Mouse (Mus musculus) forebrain, embryonic 15.5 days (tissue): ENCODE data around the gene Fjx1. TPM values are rescaled to one million over a fixed set of nuclear protein-coding genes. Genes with fewer than 3 reads are reported as not detected.

Experiments
- ATAC-seq: fragments of 200-750 bp; cut with Nextera tagmentation; replicated peaks from 2 replicates; pipeline ENCODE4 v1.8.0; 2017; ENCODE audit warnings: mild to moderate bottlenecking, moderate TSS enrichment, moderate library complexity
- H3K27ac ChIP-seq: fragments of 300-500 bp; sonication (generic); replicated peaks from 2 replicates; pipeline ENCODE4 v1.5.1; 2015; ENCODE audit warnings: mild to moderate bottlenecking, inconsistent platforms
- H3K27me3 ChIP-seq: fragments of 300-500 bp; sonication (generic); 2 replicates; pipeline ENCODE4 v1.6.1; 2015; ENCODE audit warnings: inconsistent platforms
- H3K36me3 ChIP-seq: fragments of 300-500 bp; sonication (generic); 2 replicates; pipeline ENCODE4 v1.6.1; 2015; ENCODE audit warnings: mild to moderate bottlenecking, inconsistent platforms
- H3K4me1 ChIP-seq: fragments of 300-500 bp; sonication (generic); 2 replicates; pipeline ENCODE4 v1.6.1; 2015; ENCODE audit warnings: inconsistent platforms
- H3K4me2 ChIP-seq: fragments of 300-500 bp; sonication (generic); replicated peaks from 2 replicates; pipeline ENCODE4 v1.6.1; 2015; ENCODE audit warnings: mild to moderate bottlenecking, inconsistent platforms
- H3K4me3 ChIP-seq: fragments of 300-500 bp; sonication (generic); 2 replicates; pipeline ENCODE4 v1.5.1; 2015; ENCODE audit warnings: mild to moderate bottlenecking, inconsistent platforms
- H3K9ac ChIP-seq: fragments of 300-500 bp; sonication (generic); replicated peaks from 2 replicates; pipeline ENCODE4 v1.6.1; 2015; ENCODE audit warnings: mild to moderate bottlenecking, inconsistent platforms
- H3K9me3 ChIP-seq: fragments of 300-500 bp; sonication (generic); 2 replicates; pipeline ENCODE4 v1.6.1; 2016; ENCODE audit warnings: inconsistent platforms
- WGBS: fragments of 180-500 bp; shearing (Covaris S2); methylation state at CpG from one replicate; pipeline ENCODE4 v1.1.7; 2015; ENCODE audit warnings: mixed read lengths; 5-methylcytosine and 5-hydroxymethylcytosine counted together
- polyA plus RNA-seq: library from polyadenylated mRNA; unstranded; fragments of >200 nt; fragmentation: Nextera tagmentation; extraction: Ambion mirVana; gene quantifications from 2 replicates; pipeline ENCODE4 v1.2.1, GENCODE M21; 2015

Gene Fjx1
- polyA plus RNA-seq, result 36.6 and 39.8 TPM in 2 replicates

GRCm38 (mm10) chr2:102451671-102452549, at the start of gene Fjx1:
TSS of gene Fjx1 (minus strand) at chr2:102452499.
- H3K9ac ChIP-seq, result peak within 1 kb of the TSS; percentile 90
- peaks cover 4% of the 10 kb centered on the region; the same call in 1 of the 2 replicates for H3K36me3 ChIP-seq
- H3K27me3 ChIP-seq, result no peaks in the 10 kb centered on the region; the same call in 1 of the 2 replicates
- H3K4me1 ChIP-seq, result peaks cover 26% of the 10 kb centered on the region
- peak; percentile 82 for ATAC-seq
- peak within 1 kb of the TSS; percentile 95 for H3K27ac ChIP-seq
- WGBS, result 1% methylated on average over 48 of the region's 49 CpGs
- peak within 1 kb of the TSS; percentile 88 for H3K4me3 ChIP-seq
- peak within 1 kb of the TSS; percentile 62 for H3K4me2 ChIP-seq
- H3K9me3 ChIP-seq, result no peaks in the 10 kb centered on the region

DNA sequence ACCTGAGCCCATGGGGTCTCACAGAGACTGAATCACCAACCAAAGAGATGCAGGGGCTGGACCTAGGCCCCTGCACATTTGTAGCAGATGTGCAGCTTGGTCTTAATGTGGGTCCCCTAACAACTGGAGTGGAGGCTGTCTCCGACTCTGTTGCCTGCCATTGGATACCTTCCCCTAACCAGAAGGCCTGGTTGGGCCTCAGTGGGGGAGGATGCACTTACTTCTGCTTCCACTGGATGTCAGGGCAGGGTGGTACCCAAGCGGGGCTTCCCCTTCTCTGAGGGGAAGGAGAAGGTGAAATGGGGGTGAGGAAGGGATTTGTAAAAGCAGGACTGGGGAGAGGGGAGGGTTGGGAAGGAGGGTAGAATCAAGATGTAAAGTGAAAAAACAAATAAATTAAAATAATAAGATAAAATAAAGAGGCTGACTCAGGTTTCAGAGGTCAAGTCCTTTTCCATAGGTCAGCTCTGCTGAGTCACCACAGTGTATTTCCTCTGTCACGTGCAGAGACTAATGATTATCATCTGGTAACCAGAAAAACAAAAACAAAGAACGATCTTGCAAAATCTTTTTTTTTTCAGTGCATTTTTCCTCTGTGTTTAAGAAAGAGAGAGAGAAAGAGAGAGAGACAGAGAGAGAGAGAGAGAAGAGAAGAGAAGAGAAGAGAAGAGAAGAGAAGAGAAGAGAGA, 47.8 kb upstream of the Fjx1 start:
- Histone ChIP-seq H3K27ac (no peak overlapping the region), H3K36me3 (no peaks in the 10 kb centered on the region), H3K4me2 (no peak overlapping the region), H3K9me3 (no peaks in the 10 kb centered on the region), H3K9ac (no peak overlapping the region), H3K4me3 (no peak overlapping the region), H3K27me3 (no peaks in the 10 kb centered on the region), H3K4me1 (no peaks in the 10 kb centered on the region)
- WGBS, result 57% methylated on average over 4 of the region's 4 CpGs
- no peak for ATAC-seq

GRCm38 (mm10) chr2:102480738-102481137, 28.4 kb upstream of the Fjx1 start:
- WGBS, result 59% methylated on average over 3 of the region's 3 CpGs
- H3K9ac ChIP-seq, result no peak overlapping the region
- no peak for ATAC-seq
- no peak overlapping the region for H3K4me2 ChIP-seq
- no peaks in the 10 kb centered on the region for H3K4me1 ChIP-seq
- no peaks in the 10 kb centered on the region for H3K36me3 ChIP-seq
- no peak overlapping the region for H3K27ac ChIP-seq
- no peak overlapping the region for H3K4me3 ChIP-seq
- H3K9me3 ChIP-seq, result no peaks in the 10 kb centered on the region
- no peaks in the 10 kb centered on the region for H3K27me3 ChIP-seq

DNA sequence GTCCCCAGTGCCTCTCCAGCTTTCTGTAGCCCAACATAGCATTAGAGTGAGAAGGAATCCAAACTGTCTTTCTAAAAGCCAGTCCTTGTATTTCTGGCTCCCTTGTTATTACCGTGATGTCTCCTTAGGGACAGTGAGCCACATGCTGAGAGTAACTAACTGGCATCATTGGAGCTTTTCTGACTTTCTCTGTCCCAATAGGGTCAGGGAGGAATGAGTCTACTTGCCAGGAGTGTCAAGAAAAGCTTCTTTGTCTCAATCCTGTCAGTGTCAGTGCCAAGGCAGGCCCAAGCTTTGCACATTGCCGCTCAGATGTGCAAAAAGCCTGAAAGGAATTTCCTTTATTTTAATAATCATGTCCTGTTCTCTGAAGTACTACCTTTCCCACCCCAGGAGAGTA, 23.8 kb upstream of the Fjx1 start:
- Histone ChIP-seq H3K9me3 (no peaks in the 10 kb centered on the region), H3K9ac (no peak overlapping the region), H3K4me2 (no peak overlapping the region), H3K27ac (no peak overlapping the region), H3K36me3 (no peaks in the 10 kb centered on the region), H3K4me3 (no peak overlapping the region), H3K27me3 (no peaks in the 10 kb centered on the region), H3K4me1 (no peaks in the 10 kb centered on the region)
- WGBS, result 46% methylated on average over 2 of the region's 2 CpGs
- ATAC-seq, result no peak

DNA sequence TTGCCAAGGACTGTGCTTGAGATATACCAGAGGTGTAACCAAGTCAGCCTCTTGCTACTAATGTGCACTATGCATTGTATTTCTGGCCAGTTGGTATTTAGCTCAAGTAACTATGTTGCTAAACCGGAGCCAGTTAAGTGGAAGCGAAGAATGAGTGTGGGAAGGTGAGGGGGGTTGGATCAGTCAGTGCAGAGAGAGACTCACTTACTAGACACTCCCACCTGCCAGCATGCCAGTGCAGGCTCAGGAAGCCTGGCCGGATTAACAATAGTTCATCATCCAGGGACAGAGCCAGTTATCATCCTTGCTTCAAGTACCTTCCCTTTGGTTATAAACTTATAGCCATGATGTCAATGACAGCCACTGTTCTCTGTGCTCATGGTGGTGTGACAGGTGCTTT, 16.3 kb upstream of the Fjx1 start:
- WGBS, result 65% methylated on average over 3 of the region's 3 CpGs
- no peak for ATAC-seq
- Histone ChIP-seq H3K4me1 (0 out of 2 replicates have a peak, but pooled peaks cover 4% of the 10 kb centered on the region), H3K27ac (no peak overlapping the region), H3K27me3 (no peaks in the 10 kb centered on the region), H3K4me3 (no peak overlapping the region), H3K9ac (no peak overlapping the region), H3K36me3 (no peaks in the 10 kb centered on the region), H3K9me3 (no peaks in the 10 kb centered on the region), H3K4me2 (no peak overlapping the region)

GRCm38 (mm10) chr2:102464342-102464732, 12.0 kb upstream of the Fjx1 start:
- WGBS, result 83% methylated on average over 2 of the region's 2 CpGs
- Histone ChIP-seq H3K36me3 (no peaks in the 10 kb centered on the region), H3K9me3 (no peaks in the 10 kb centered on the region), H3K4me3 (no peak overlapping the region), H3K27me3 (no peaks in the 10 kb centered on the region), H3K27ac (peak overlapping the region; percentile 68), H3K4me1 (0 out of 2 replicates have a peak, but pooled peaks cover 6% of the 10 kb centered on the region), H3K9ac (no peak overlapping the region), H3K4me2 (no peak overlapping the region)
- ATAC-seq, result peak; percentile 49

DNA sequence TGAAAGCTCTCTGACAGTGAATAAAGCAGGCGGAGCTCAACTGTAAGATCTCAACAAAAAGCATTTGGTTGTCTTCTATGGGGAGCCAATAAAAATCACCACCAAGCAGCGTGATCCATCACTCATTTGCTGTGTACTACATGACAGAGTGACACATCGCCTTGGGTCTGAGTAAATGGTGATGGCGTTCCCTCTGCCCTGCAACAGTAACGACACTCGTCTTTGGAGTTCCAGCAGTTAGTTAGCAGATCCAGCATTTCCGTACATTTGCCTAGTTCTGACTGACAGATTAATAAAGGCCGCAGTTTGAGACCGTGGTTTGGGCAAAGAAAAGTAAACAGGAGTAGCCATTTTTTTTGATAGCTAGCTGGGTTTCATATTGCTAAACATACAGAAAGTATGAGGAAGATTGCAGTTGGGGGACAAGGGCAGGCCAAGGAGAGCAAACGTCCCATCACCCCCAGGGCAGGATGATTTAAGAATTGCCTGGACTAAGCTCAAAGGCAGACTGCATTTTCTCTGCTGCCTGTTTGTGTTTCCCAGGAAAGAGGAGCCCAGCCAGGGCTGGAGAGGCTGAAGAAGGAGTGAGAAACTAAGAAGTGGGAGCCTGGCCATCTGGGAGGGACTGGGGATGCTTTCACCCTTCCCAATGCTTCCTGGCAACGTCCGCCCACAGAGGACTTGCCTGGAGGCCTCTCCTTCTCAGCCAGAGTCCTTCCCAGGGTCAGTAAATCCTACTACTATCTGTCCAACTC, 11.5 kb upstream of the Fjx1 start:
- Histone ChIP-seq H3K9me3 (no peaks in the 10 kb centered on the region), H3K36me3 (no peaks in the 10 kb centered on the region), H3K4me2 (no peak overlapping the region), H3K4me1 (0 out of 2 replicates have a peak, but pooled peaks cover 6% of the 10 kb centered on the region), H3K4me3 (no peak overlapping the region), H3K27me3 (no peaks in the 10 kb centered on the region), H3K9ac (no peak overlapping the region), H3K27ac (peak overlapping the region; percentile 68)
- 39% methylated on average over 12 of the region's 12 CpGs for WGBS
- ATAC-seq, result peak; percentile 75

DNA sequence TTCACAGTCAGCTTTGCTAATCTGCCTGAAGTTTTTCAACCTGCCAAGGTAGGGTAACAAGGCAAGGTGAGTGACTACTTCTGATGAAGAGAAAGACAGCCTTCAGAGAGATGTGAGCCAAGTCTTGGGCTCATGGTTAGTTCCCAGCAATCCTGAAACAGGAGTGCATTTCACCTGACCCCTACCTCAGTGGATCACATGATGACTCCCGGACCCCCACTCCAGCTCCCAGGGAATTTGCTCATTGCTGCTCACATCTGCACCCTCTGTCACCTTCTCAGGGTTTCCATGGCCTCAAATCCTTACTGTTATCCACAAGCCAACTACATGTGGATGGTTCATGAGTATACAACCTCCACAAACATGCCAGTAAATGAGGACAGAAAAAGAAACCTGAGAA, 9.2 kb upstream of the Fjx1 start:
- no peaks in the 10 kb centered on the region for H3K9me3 ChIP-seq
- no peak overlapping the region for H3K4me3 ChIP-seq
- no peak overlapping the region for H3K9ac ChIP-seq
- 100% methylated on average over 1 of the region's 1 CpGs for WGBS
- no peaks in the 10 kb centered on the region for H3K36me3 ChIP-seq
- no peaks in the 10 kb centered on the region for H3K27me3 ChIP-seq
- 0 out of 2 replicates have a peak, but pooled peaks cover 6% of the 10 kb centered on the region for H3K4me1 ChIP-seq
- no peak overlapping the region for H3K4me2 ChIP-seq
- no peak overlapping the region for H3K27ac ChIP-seq
- no peak for ATAC-seq

- Histone ChIP-seq H3K27me3 (no peaks in the 10 kb centered on the region; the same call in 1 of the 2 replicates), H3K4me2 (no peak overlapping the region), H3K9me3 (no peaks in the 10 kb centered on the region), H3K36me3 (no peaks in the 10 kb centered on the region), H3K9ac (no peak overlapping the region), H3K4me1 (peaks cover 8% of the 10 kb centered on the region), H3K4me3 (no peak overlapping the region), H3K27ac (no peak overlapping the region)
- no peak for ATAC-seq
- WGBS, result 91% methylated on average over 1 of the region's 1 CpGs
These were observed 2.8 kb upstream of the Fjx1 start for GRCm38 (mm10) chr2:102455126-102455525.

- H3K9me3 ChIP-seq, result no peaks in the 10 kb centered on the region
- no peak overlapping the region for H3K9ac ChIP-seq
- no peaks in the 10 kb centered on the region for H3K36me3 ChIP-seq
- H3K27ac ChIP-seq, result no peak overlapping the region
- 25% methylated on average over 3 of the region's 3 CpGs for WGBS
- H3K4me1 ChIP-seq, result peaks cover 16% of the 10 kb centered on the region
- no peaks in the 10 kb centered on the region; the same call in 1 of the 2 replicates for H3K27me3 ChIP-seq
- no peak overlapping the region for H3K4me2 ChIP-seq
- ATAC-seq, result no peak
- H3K4me3 ChIP-seq, result no peak overlapping the region
These were observed 1.1 kb upstream of the Fjx1 start for GRCm38 (mm10) chr2:102453447-102453846.

DNA sequence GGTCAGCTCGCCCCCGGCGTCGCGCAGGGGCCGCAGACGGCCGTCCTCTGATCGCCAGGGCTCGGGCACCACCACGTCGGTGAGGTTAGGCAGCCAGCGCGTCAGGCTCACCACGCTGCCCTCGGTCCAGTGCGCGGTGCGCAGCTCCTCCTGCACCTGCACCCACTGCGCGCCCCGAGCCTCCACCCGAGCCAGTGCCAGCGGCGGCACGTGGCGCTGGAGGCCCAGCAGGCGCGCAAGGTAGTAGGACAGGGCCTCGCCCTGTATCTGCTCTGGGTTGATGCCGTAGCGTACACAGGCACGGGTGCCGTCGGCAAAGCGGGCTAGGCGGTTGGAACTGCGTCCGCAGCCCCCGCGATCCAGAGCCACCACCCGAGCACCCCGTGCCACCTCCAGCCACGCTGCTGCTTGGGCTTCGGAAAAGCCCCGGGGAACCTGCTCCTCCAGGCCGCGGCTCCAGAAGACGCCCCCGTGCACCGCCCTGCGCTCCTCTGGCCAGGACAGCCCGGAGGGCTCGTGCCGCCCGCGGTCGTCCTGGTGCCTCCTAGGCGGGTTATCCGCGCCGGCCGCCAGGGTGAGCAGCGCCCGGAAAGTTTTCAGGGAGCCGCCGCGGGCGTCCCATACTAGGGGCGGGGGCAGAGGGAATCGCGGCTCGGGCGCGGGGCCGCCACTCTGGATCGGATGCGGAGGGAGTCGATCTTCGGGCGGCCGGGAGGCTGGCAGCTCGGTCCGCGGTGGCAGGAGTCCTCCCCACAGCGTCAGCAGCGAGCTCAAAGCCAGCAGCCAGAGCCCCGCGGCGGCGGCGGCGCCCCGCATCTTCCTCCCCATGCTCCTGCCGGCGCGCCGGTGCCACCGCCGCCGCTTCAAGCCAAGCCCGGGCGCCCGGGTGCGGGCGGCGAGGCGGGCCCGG, 1.3 kb downstream of the Fjx1 start:
- H3K4me1 ChIP-seq, result peaks cover 26% of the 10 kb centered on the region
- peaks cover 5% of the 10 kb centered on the region; the same call in 1 of the 2 replicates for H3K36me3 ChIP-seq
- no peaks in the 10 kb centered on the region; the same call in 1 of the 2 replicates for H3K27me3 ChIP-seq
- H3K4me2 ChIP-seq, result peak overlapping the region; percentile 62
- H3K9ac ChIP-seq, result peak overlapping the region; percentile 90
- H3K27ac ChIP-seq, result peak overlapping the region; percentile 95
- H3K4me3 ChIP-seq, result peak overlapping the region; percentile 88
- H3K9me3 ChIP-seq, result no peaks in the 10 kb centered on the region
- peak; percentile 62 for ATAC-seq
- WGBS, result under 1% methylated on average over 92 of the region's 109 CpGs
